ENCODE assay signal across 23 mouse cellular contexts in genomic region chr13:97360551-97360950, GRCm38 (mm10).
DNase-seq lines count a peak whose midpoint lies in the region; ATAC-seq lines count a peak whose summit lies in the region.
"Had no signal": no experiment of that assay in that cellular context is flagged by ENCODE, and none has a peak within 500 bp of the region (broad histone marks: within the 10 kb centered on the region; RNA-seq: fewer than 3 reads in every experiment).

No protein-coding gene starts in this region.

- H3K4me3 ChIP-seq in midbrain, embryonic 11.5 days (ENCODE audit: low read depth, low read length) = no peak overlapping the region
- H3K4me3 ChIP-seq in midbrain, embryonic 16.5 days (ENCODE audit: low read depth, low read length) = no peak overlapping the region
- H3K4me3 ChIP-seq: embryonic facial prominence, embryonic 13.5 days; embryonic facial prominence, embryonic 15.5 days; erythroblast, embryonic 14.5 days; forebrain, embryonic 10.5 days; forebrain, embryonic 12.5 days had no signal

- no peaks in the 10 kb centered on the region for H3K27me3 ChIP-seq in midbrain, embryonic 11.5 days (ENCODE audit: control insufficient read depth, insufficient read depth, low read length)
- no peaks in the 10 kb centered on the region for H3K27me3 ChIP-seq in midbrain, embryonic 16.5 days (ENCODE audit: control insufficient read depth, insufficient read depth, low read depth, low read length)
- H3K27me3 ChIP-seq: forebrain, embryonic 12.5 days had no signal

- peak; percentile 77 for DNase-seq in midbrain, embryonic 11.5 days (ENCODE audit: low spot score, missing footprints)
- peak; percentile 56 for DNase-seq in retina, adult 2 months (ENCODE audit: low read depth, low spot score)
- DNase-seq in retina, embryonic 14.5 days (ENCODE audit: low spot score) = peak; percentile 41
- DNase-seq in retina, postnatal 7 days (ENCODE audit: low read depth, low spot score) = peak; percentile 34
- DNase-seq in right cerebral cortex, postnatal 36 days (ENCODE audit: low spot score in 2 of 2) = no peak
- no peak for DNase-seq in right cerebral cortex, postnatal 14 days
- DNase-seq: adrenal gland, adult 2 months; adrenal gland, postnatal 10 days; adrenal gland, postnatal 25 days; cerebellum, adult 11 months; cerebellum, adult 18-20 months; cerebellum, adult 8-10 months; cerebellum, adult 9-11 months; cerebellum, postnatal 14 days; cerebellum, postnatal 36 days; embryo, embryonic 11 days had no signal

- H3K36me3 ChIP-seq in midbrain, embryonic 11.5 days (ENCODE audit: control insufficient read depth, insufficient read depth, low read length) = no peaks in the 10 kb centered on the region
- H3K36me3 ChIP-seq in midbrain, embryonic 16.5 days (ENCODE audit: control insufficient read depth, insufficient read depth, low read length) = no peaks in the 10 kb centered on the region
- H3K36me3 ChIP-seq: embryonic facial prominence, embryonic 13.5 days; embryonic facial prominence, embryonic 15.5 days; forebrain, embryonic 10.5 days; forebrain, embryonic 12.5 days had no signal

- no peak overlapping the region for H3K27ac ChIP-seq in midbrain, embryonic 11.5 days (ENCODE audit: low read depth, low read length)
- no peak overlapping the region for H3K27ac ChIP-seq in midbrain, embryonic 16.5 days (ENCODE audit: low read length)
- H3K27ac ChIP-seq: embryonic facial prominence, embryonic 13.5 days; embryonic facial prominence, embryonic 15.5 days; forebrain, embryonic 10.5 days; forebrain, embryonic 12.5 days had no signal

- H3K9me3 ChIP-seq in midbrain, embryonic 11.5 days (ENCODE audit: control insufficient read depth, low read length) = no peaks in the 10 kb centered on the region
- H3K9me3 ChIP-seq in midbrain, embryonic 16.5 days (replicated peaks; ENCODE audit: control insufficient read depth, low read length, poor library complexity, severe bottlenecking) = no peaks in the 10 kb centered on the region
- H3K9me3 ChIP-seq: embryonic facial prominence, embryonic 13.5 days; embryonic facial prominence, embryonic 15.5 days; forebrain, embryonic 10.5 days; forebrain, embryonic 12.5 days had no signal

- H3K4me2 ChIP-seq in midbrain, embryonic 11.5 days = no peak overlapping the region
- no peak overlapping the region for H3K4me2 ChIP-seq in midbrain, embryonic 16.5 days (ENCODE audit: low read length)
- H3K4me2 ChIP-seq: embryonic facial prominence, embryonic 13.5 days; embryonic facial prominence, embryonic 15.5 days; forebrain, embryonic 12.5 days had no signal

- no peak for ATAC-seq in midbrain, embryonic 11.5 days (ENCODE audit: low FRiP score)
- no peak for ATAC-seq in midbrain, embryonic 16.5 days
- ATAC-seq: forebrain, embryonic 14.5 days had no signal

- no peak overlapping the region for H3K9ac ChIP-seq in midbrain, embryonic 11.5 days (ENCODE audit: low read length)
- no peak overlapping the region for H3K9ac ChIP-seq in midbrain, embryonic 16.5 days (ENCODE audit: low read depth, low read length)
- H3K9ac ChIP-seq: embryonic facial prominence, embryonic 13.5 days; embryonic facial prominence, embryonic 15.5 days; forebrain, embryonic 12.5 days had no signal

- H3K4me1 ChIP-seq in midbrain, embryonic 11.5 days (ENCODE audit: control insufficient read depth, insufficient read depth, low read length) = 0 out of 2 replicates have a peak, but pooled peaks cover 2% of the 10 kb centered on the region
- H3K4me1 ChIP-seq in midbrain, embryonic 16.5 days (ENCODE audit: control insufficient read depth, insufficient read depth, low read length) = no peaks in the 10 kb centered on the region

- WGBS in midbrain, embryonic 11.5 days = 86% methylated on average over 9 of the region's 9 CpGs
- WGBS in midbrain, embryonic 16.5 days = 77% methylated on average over 9 of the region's 9 CpGs

Comparison
In these comparisons a context has a peak if more than half of its experiments do, and no peak if none do; other contexts are left out.
1. DNase-seq: peak in midbrain, embryonic 11.5 days (single experiment), retina, adult 2 months (single experiment), retina, embryonic 14.5 days (single experiment) and retina, postnatal 7 days (single experiment); none in right cerebral cortex, postnatal 36 days (0 of 2) and right cerebral cortex, postnatal 14 days (single experiment).